Mouse (Mus musculus) MEL (cell line): ENCODE results near the gene Prss22. TPM values are rescaled to one million over a fixed set of nuclear protein-coding genes. Genes with fewer than 3 reads are reported as not detected.
"Not testable (repeated sequence)": the region's sequence is repeated elsewhere in the genome, so short reads cannot be mapped to it uniquely, and the experiment has no call there.

ENCODE experiments used
- DNase-seq: peaks from one replicate; pipeline ENCODE4 v3.0.0; 2011; ENCODE audit warnings: low read depth, low spot score
- H3K27ac ChIP-seq: 2 replicates; pipeline ENCODE4 v1.5.1; 2012; ENCODE audit warnings: low read depth, mild to moderate bottlenecking, control low read depth, low read length, moderate library complexity; ENCODE audit not compliant: control insufficient read depth
- H3K27me3 ChIP-seq, 2 experiments: fragments of 150-350 bp in 1 of 2; sonication (generic) in 1 of 2; 2 replicates each; pipeline ENCODE4 v1.6.1; 2012; ENCODE audit warnings: low read length in 2 of 2, mild to moderate bottlenecking in 2 of 2, improper control_type of control experiment in 1 of 2, moderate library complexity in 1 of 2; ENCODE audit not compliant: insufficient read depth in 2 of 2, control insufficient read depth in 1 of 2
- H3K36me3 ChIP-seq, 2 experiments: 2 replicates each; pipeline ENCODE4 v1.6.1; 2012 to 2014; ENCODE audit warnings: low read length in 2 of 2, improper control_type of control experiment in 1 of 2, inconsistent platforms in 1 of 2, mild to moderate bottlenecking in 1 of 2; ENCODE audit not compliant: insufficient read depth in 2 of 2, control insufficient read depth in 1 of 2
- H3K4me1 ChIP-seq, 2 experiments: fragments of 150-350 bp in 1 of 2; sonication (generic) in 1 of 2; 2 replicates each; pipeline ENCODE4 v1.6.1; 2012; ENCODE audit warnings: low read length in 2 of 2, improper control_type of control experiment in 1 of 2, mild to moderate bottlenecking in 1 of 2; ENCODE audit not compliant: insufficient read depth in 2 of 2, control insufficient read depth in 1 of 2
- H3K4me3 ChIP-seq, 2 experiments: fragments of 150-350 bp in 1 of 2; sonication (generic) in 1 of 2; 2 replicates each; pipeline ENCODE4 v1.5.1; 2012; ENCODE audit warnings: low read depth in 2 of 2, low read length in 2 of 2, mild to moderate bottlenecking in 2 of 2, moderate library complexity in 2 of 2, control low read depth in 1 of 2, improper control_type of control experiment in 1 of 2; ENCODE audit not compliant: control insufficient read depth in 1 of 2, insufficient read depth in 1 of 2
- H3K79me2 ChIP-seq: 2 replicates; pipeline ENCODE4 v1.6.1; 2012; ENCODE audit warnings: mild to moderate bottlenecking, low read length, moderate library complexity; ENCODE audit not compliant: control insufficient read depth, poor library complexity, insufficient read depth
- H3K9ac ChIP-seq: 2 replicates; pipeline ENCODE4 v1.6.1; 2012; ENCODE audit warnings: low read depth, mild to moderate bottlenecking, control low read depth, low read length, moderate library complexity; ENCODE audit not compliant: control insufficient read depth, poor library complexity, severe bottlenecking
- H3K9me3 ChIP-seq: fragments of 150-350 bp; sonication (generic); replicated peaks from 2 replicates; pipeline ENCODE4 v1.6.1; 2012; ENCODE audit warnings: mild to moderate bottlenecking, low read length, improper control_type of control experiment, moderate library complexity; ENCODE audit not compliant: insufficient read depth
- BHLHE40 ChIP-seq: IDR thresholded peaks from 2 replicates; pipeline ENCODE4 v1.6.1; 2012; ENCODE audit warnings: low read depth, mild to moderate bottlenecking, inconsistent platforms, low read length, improper control_type of control experiment, borderline replicate concordance
- CHD1 ChIP-seq: IDR thresholded peaks from 2 replicates; pipeline ENCODE4 v1.6.1; 2012; ENCODE audit warnings: low read depth, mild to moderate bottlenecking, inconsistent platforms, low read length, improper control_type of control experiment
- CHD2 ChIP-seq: IDR thresholded peaks from 2 replicates; pipeline ENCODE4 v1.6.1; 2011; ENCODE audit warnings: low read length, improper control_type of control experiment
- CTCF ChIP-seq, 3 experiments: IDR thresholded peaks in 2 of 3; conservative IDR thresholded peaks in 1 of 3; 2 replicates each; pipeline ENCODE4 v1.5.1; 2011 to 2012; ENCODE audit warnings: low read length in 3 of 3, low read depth in 2 of 3, mild to moderate bottlenecking in 2 of 3, improper control_type of control experiment in 1 of 3, inconsistent platforms in 1 of 3, mixed read lengths in 1 of 3, moderate library complexity in 1 of 3; ENCODE audit not compliant: control insufficient read depth in 1 of 3, insufficient read depth in 1 of 3, poor library complexity in 1 of 3, severe bottlenecking in 1 of 3
- E2F4 ChIP-seq: IDR thresholded peaks from 2 replicates; pipeline ENCODE4 v1.6.1; 2011; ENCODE audit warnings: low read depth, low read length, improper control_type of control experiment, borderline replicate concordance
- ETS1 ChIP-seq: IDR thresholded peaks from 2 replicates; pipeline ENCODE4 v1.6.1; 2012; ENCODE audit warnings: low read depth, mild to moderate bottlenecking, inconsistent platforms, low read length, improper control_type of control experiment, moderate library complexity
- GATA1 ChIP-seq: IDR thresholded peaks from 2 replicates; pipeline ENCODE4 v1.6.1; 2011; ENCODE audit warnings: low read depth, low read length, improper control_type of control experiment
- HCFC1 ChIP-seq: IDR thresholded peaks from 2 replicates; pipeline ENCODE4 v1.6.1; 2012; ENCODE audit warnings: low read depth, mild to moderate bottlenecking, inconsistent platforms, low read length, improper control_type of control experiment, moderate library complexity
- KAT2A ChIP-seq: conservative IDR thresholded peaks from 2 replicates; pipeline ENCODE4 v1.6.1; 2012; ENCODE audit warnings: low read depth, low read length, improper control_type of control experiment, inconsistent platforms
- MAX ChIP-seq: IDR thresholded peaks from 2 replicates; pipeline ENCODE4 v1.6.1; 2011; ENCODE audit warnings: low read length, improper control_type of control experiment
- MAZ ChIP-seq: IDR thresholded peaks from 2 replicates; pipeline ENCODE4 v1.6.1; 2012; ENCODE audit warnings: low read depth, mild to moderate bottlenecking, inconsistent platforms, low read length, improper control_type of control experiment
- MYB ChIP-seq: IDR thresholded peaks from 2 replicates; pipeline ENCODE4 v1.6.1; 2011; ENCODE audit warnings: mild to moderate bottlenecking, low read depth, low read length, improper control_type of control experiment
- NELFE ChIP-seq: IDR thresholded peaks from 2 replicates; pipeline ENCODE4 v1.6.1; 2011; ENCODE audit warnings: low read depth, low read length, improper control_type of control experiment
- NRF1 ChIP-seq: IDR thresholded peaks from 2 replicates; pipeline ENCODE4 v1.6.1; 2014; ENCODE audit warnings: low read depth, mild to moderate bottlenecking, inconsistent platforms, low read length, improper control_type of control experiment, moderate library complexity; ENCODE audit not compliant: poor library complexity, insufficient read depth, severe bottlenecking
- POLR2AphosphoS2 ChIP-seq: IDR thresholded peaks from 2 replicates; pipeline ENCODE4 v1.6.1; 2011; ENCODE audit warnings: low read length, improper control_type of control experiment
- RAD21 ChIP-seq: IDR thresholded peaks from 2 replicates; pipeline ENCODE4 v1.6.1; 2011; ENCODE audit warnings: mild to moderate bottlenecking, low read depth, low read length, improper control_type of control experiment
- SIN3A ChIP-seq: IDR thresholded peaks from 2 replicates; pipeline ENCODE4 v1.6.1; 2012; ENCODE audit warnings: low read length, improper control_type of control experiment, inconsistent platforms
- SMC3 ChIP-seq: IDR thresholded peaks from 2 replicates; pipeline ENCODE4 v1.6.1; 2011; ENCODE audit warnings: low read depth, low read length, improper control_type of control experiment
- USF1 ChIP-seq: IDR thresholded peaks from 2 replicates; pipeline ENCODE4 v1.6.1; 2014; ENCODE audit warnings: low read depth, mild to moderate bottlenecking, inconsistent platforms, low read length, improper control_type of control experiment, moderate library complexity
- ZC3H11A ChIP-seq: IDR thresholded peaks from 2 replicates; pipeline ENCODE4 v1.6.1; 2012; ENCODE audit warnings: low read depth, mild to moderate bottlenecking, inconsistent platforms, low read length, improper control_type of control experiment
- ZNF384 ChIP-seq: IDR thresholded peaks from 2 replicates; pipeline ENCODE4 v1.6.1; 2012; ENCODE audit warnings: low read depth, mild to moderate bottlenecking, inconsistent platforms, low read length, improper control_type of control experiment
- polyA plus RNA-seq, 2 experiments: library from polyadenylated mRNA; stranded (reverse) in 1 of 2; unstranded in 1 of 2; fragments of >175 nt in 1 of 2; fragments of >200 nt in 1 of 2; gene quantifications; 2 replicates each; pipeline versions ENCODE4 v1.2.1 to v1.2.4; 2012; ENCODE audit warnings: low replicate concordance in 2 of 2, low read depth in 1 of 2; ENCODE audit not compliant: insufficient read length in 2 of 2, insufficient read depth in 1 of 2, missing spikeins in 1 of 2
- total RNA-seq: library from RNA; depleted of rRNA; stranded (reverse); fragments of 300-350 nt; gene quantifications from 2 replicates; pipeline ENCODE4 v1.2.3, GENCODE M21; 2012

Prss22 gene
- total and polyA plus RNA-seq, 3 experiments, result not detected

DNA sequence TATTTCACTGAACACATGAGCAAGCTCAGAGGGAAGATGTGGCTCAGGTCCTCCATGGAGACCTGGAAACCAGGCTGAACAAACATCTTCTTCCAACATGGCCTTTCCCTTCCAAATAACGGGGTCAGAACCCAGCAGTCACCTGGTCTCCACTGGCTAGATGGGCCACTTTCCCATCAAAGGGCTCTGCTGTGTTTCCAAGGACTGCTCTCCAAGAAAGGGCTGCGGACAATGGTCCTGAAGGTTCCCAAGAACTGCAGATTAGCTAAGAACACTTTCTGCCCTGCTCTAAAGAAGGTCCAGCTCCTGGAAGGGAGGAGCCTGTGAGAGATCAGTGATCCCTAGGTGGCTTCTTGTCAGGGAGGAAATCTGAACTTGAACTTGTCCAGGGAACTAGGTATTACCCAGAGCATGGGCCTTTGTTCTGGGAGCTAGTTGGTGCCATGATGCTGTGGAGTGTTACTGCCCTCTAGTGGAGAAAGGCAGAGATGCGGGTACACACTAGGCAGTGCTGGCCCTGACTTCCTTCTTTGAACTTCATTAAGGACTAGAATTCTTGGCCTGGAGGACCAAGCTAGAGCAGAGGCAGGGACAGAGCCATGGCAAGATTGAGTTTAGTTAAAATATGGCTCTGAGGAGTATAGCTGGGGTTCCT is 37.7 kb downstream of the Prss22 start (continued):
- TF ChIP-seq CHD2 (no peak), SIN3A (peak; percentile 38; the same call in 1 of the 2 replicates), ZNF384 (no peak; the same call in 1 of the 2 replicates)

DNA sequence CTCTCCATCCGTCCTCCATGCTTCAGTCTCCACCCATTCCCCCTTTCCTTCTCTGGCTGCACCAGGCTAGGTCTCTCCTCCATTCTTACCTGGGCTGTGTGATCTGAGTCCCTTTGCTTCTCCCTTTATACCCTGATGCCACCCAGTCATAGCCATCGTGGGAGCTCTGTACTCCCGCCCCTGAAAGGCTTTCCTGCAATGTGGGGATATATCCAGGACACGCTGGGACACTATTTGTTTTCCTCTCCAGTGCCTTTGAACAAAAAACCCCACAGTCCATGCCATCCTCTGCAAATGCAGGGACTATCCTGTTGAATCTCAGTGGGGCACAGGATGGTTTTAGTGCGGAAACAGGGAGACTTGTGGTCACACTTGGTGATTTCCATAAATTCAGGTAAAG is 42.7 kb downstream of the Prss22 start, which contains the start of gene Sbpl:
TSS of gene Sbpl (minus strand) at position 101 of the 400 bp plus-strand sequence.
- no peak for DNase-seq
- H3K4me3 ChIP-seq, result no peak within 1 kb of the TSS
- no peaks in the 10 kb centered on the region for H3K79me2 ChIP-seq
- H3K27ac ChIP-seq, result no peak within 1 kb of the TSS
- H3K9me3 ChIP-seq, result no peaks in the 10 kb centered on the region
- H3K9ac ChIP-seq, result no peak within 1 kb of the TSS
- H3K27me3 ChIP-seq, result 0 out of 4 replicates have a peak, but pooled peaks cover 0 to 1% of the 10 kb centered on the region in 2 experiments
- H3K36me3 ChIP-seq, result no peaks in the 10 kb centered on the region
- H3K4me1 ChIP-seq, result no peaks in the 10 kb centered on the region
- TF ChIP-seq ZC3H11A, result no peak
- TF ChIP-seq NELFE, result no peak
- TF ChIP-seq USF1, result no peak
- no peak for TF ChIP-seq ETS1
- TF ChIP-seq NRF1, result no peak
- TF ChIP-seq POLR2AphosphoS2, result no peak
- TF ChIP-seq GATA1, result no peak
- no peak for TF ChIP-seq MAX
- TF ChIP-seq MYB, result no peak
- TF ChIP-seq, all 39 proteins: peak for 0

DNA sequence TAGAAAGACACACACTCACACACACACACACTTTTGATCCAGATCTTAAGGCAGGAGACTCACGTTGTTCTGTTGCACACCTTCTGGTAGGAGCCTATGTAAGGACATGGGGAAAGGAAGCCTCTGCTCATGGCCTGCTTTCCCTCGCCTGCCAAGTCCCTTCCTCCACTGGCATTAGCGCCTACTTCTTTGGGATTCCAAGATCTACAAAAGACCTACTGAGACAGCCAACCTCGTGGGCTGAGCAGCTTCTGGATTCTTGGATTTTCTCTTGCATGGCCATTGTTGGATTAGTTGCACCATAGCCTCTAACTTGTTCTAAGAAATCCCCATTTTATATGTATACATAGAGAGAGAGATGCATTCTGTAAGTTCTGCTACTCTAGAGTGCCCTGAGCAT is 47.1 kb downstream of the Prss22 start:
- H3K9ac ChIP-seq, H3K4me3 ChIP-seq, H3K36me3 ChIP-seq, H3K79me2 ChIP-seq, H3K4me1 ChIP-seq, H3K9me3 ChIP-seq, DNase-seq, H3K27ac ChIP-seq, H3K27me3 ChIP-seq: not testable (repeated sequence)

- H3K4me3 ChIP-seq, result no peak overlapping the region
- TF ChIP-seq RAD21 (no peak), KAT2A (no peak), MAZ (no peak), CHD1 (no peak), HCFC1 (no peak), ZNF384 (no peak), E2F4 (no peak), BHLHE40 (no peak), CTCF (IDR thresholded peaks at IDR 0.05 in 2 of 3, conservative IDR thresholded peaks at IDR 0.05 in 1 of 3; ENCODE audit: control insufficient read depth in 1 of 3, insufficient read depth in 1 of 3, low read depth in 2 of 3, low read length in 3 of 3, poor library complexity in 1 of 3, severe bottlenecking in 1 of 3) (no peak), SMC3 (no peak), MAX (no peak), ZC3H11A (no peak)
- H3K4me1 ChIP-seq, result no peaks in the 10 kb centered on the region
- 0 out of 4 replicates have a peak, but pooled peaks cover 0 to 1% of the 10 kb centered on the region in 2 experiments for H3K27me3 ChIP-seq
- H3K9ac ChIP-seq, result no peak overlapping the region
- no peaks in the 10 kb centered on the region for H3K9me3 ChIP-seq
- no peaks in the 10 kb centered on the region for H3K79me2 ChIP-seq
- no peak overlapping the region for H3K27ac ChIP-seq
- DNase-seq, result no peak
- no peaks in the 10 kb centered on the region for H3K36me3 ChIP-seq
Observed at GRCm38 (mm10) chr17:23949068-23949467, 48.8 kb downstream of the Prss22 start.
